Mouse (Mus musculus) splenic B cell, adult 2 months (primary cell): ENCODE measurements at regions not wholly inside any gene's neighbourhood (a gene's known extent, or its start where the extent isn't known, plus 50 kb on each side); places are given as distances from the start of the nearest gene placed in this dataset.

Experiments
- DNase-seq: peaks from one replicate; pipeline ENCODE4 v3.0.0-alpha.2; 2011; ENCODE audit warnings: low read depth, low spot score
- H3K27me3 ChIP-seq: 2 replicates; pipeline ENCODE4 v1.6.1; 2012; ENCODE audit warnings: mild to moderate bottlenecking, low read length, moderate library complexity, mixed read lengths; ENCODE audit not compliant: control insufficient read depth, poor library complexity, insufficient read depth, severe bottlenecking
- H3K36me3 ChIP-seq: 2 replicates; pipeline ENCODE4 v1.6.1; 2012; ENCODE audit warnings: mild to moderate bottlenecking, low read length, moderate library complexity, mixed read lengths; ENCODE audit not compliant: control insufficient read depth, poor library complexity, insufficient read depth, severe bottlenecking

- H3K27me3 ChIP-seq = no peaks in the 10 kb centered on the region
- no peak for DNase-seq
- H3K36me3 ChIP-seq = no peaks in the 10 kb centered on the region
Observed at GRCm38 (mm10) chr6:97741427-97741826, 65.4 kb upstream of the Mitf start.

GRCm38 (mm10) chr6:97740851-97741201 is 66.0 kb upstream of the Mitf start:
- no peak for DNase-seq
- no peaks in the 10 kb centered on the region for H3K27me3 ChIP-seq
- no peaks in the 10 kb centered on the region for H3K36me3 ChIP-seq

- DNase-seq = peak; percentile 20
- Histone ChIP-seq H3K27me3 (no peaks in the 10 kb centered on the region), H3K36me3 (no peaks in the 10 kb centered on the region)
Observed at GRCm38 (mm10) chr6:97740107-97740850, 66.6 kb upstream of the Mitf start.

- Histone ChIP-seq H3K36me3 (no peaks in the 10 kb centered on the region), H3K27me3 (no peaks in the 10 kb centered on the region)
- DNase-seq = no peak
Observed at GRCm38 (mm10) chr6:97738846-97739245, 68.0 kb upstream of the Mitf start.

GRCm38 (mm10) chr6:97730835-97731234 is 76.0 kb upstream of the Mitf start:
- Histone ChIP-seq H3K27me3 (no peaks in the 10 kb centered on the region), H3K36me3 (no peaks in the 10 kb centered on the region)
- no peak for DNase-seq

- Histone ChIP-seq H3K27me3 (no peaks in the 10 kb centered on the region), H3K36me3 (no peaks in the 10 kb centered on the region)
- DNase-seq = no peak
Observed at GRCm38 (mm10) chr6:97718184-97718910, 88.5 kb upstream of the Mitf start.

- Histone ChIP-seq H3K36me3 (no peaks in the 10 kb centered on the region), H3K27me3 (no peaks in the 10 kb centered on the region)
- no peak for DNase-seq
Observed at GRCm38 (mm10) chr6:97707401-97707800, 90.1 kb upstream of the Frmd4b start.

GRCm38 (mm10) chr6:97704361-97704760 is 87.0 kb upstream of the Frmd4b start:
- DNase-seq = no peak
- Histone ChIP-seq H3K27me3 (no peaks in the 10 kb centered on the region), H3K36me3 (no peaks in the 10 kb centered on the region)

- DNase-seq = no peak
- H3K27me3 ChIP-seq = no peaks in the 10 kb centered on the region
- no peaks in the 10 kb centered on the region for H3K36me3 ChIP-seq
Observed at GRCm38 (mm10) chr6:97699752-97700098, 82.4 kb upstream of the Frmd4b start.

GRCm38 (mm10) chr6:97699054-97699751 is 81.9 kb upstream of the Frmd4b start:
- Histone ChIP-seq H3K36me3 (no peaks in the 10 kb centered on the region), H3K27me3 (no peaks in the 10 kb centered on the region)
- DNase-seq = no peak

GRCm38 (mm10) chr6:97693281-97693680 is 75.9 kb upstream of the Frmd4b start:
- no peaks in the 10 kb centered on the region for H3K36me3 ChIP-seq
- no peak for DNase-seq

GRCm38 (mm10) chr6:97691136-97691535 is 73.8 kb upstream of the Frmd4b start:
- Histone ChIP-seq H3K36me3 (no peaks in the 10 kb centered on the region), H3K27me3 (no peaks in the 10 kb centered on the region)
- no peak for DNase-seq

More at GRCm38 (mm10) chr6:97693281-97693680, 75.9 kb upstream of the Frmd4b start:
- no peaks in the 10 kb centered on the region for H3K27me3 ChIP-seq

- no peaks in the 10 kb centered on the region for H3K36me3 ChIP-seq
- H3K27me3 ChIP-seq = no peaks in the 10 kb centered on the region
- DNase-seq = no peak
Observed at GRCm38 (mm10) chr6:97684335-97684734, 67.0 kb upstream of the Frmd4b start.

- no peaks in the 10 kb centered on the region for H3K36me3 ChIP-seq
- no peaks in the 10 kb centered on the region for H3K27me3 ChIP-seq
- DNase-seq = no peak
Observed at GRCm38 (mm10) chr6:97682213-97682612, 64.9 kb upstream of the Frmd4b start.

- Histone ChIP-seq H3K36me3 (no peaks in the 10 kb centered on the region), H3K27me3 (no peaks in the 10 kb centered on the region)
- DNase-seq = no peak
Observed at GRCm38 (mm10) chr6:97675181-97675756, 57.9 kb upstream of the Frmd4b start.
